Mouse (Mus musculus) CD8-positive naive resting alpha-beta T cell, adult 2 months (primary cell): ENCODE results near the gene Dclk3.

Source experiments
- DNase-seq, 2 experiments: peaks; one replicate each; pipeline ENCODE4 v3.0.0; 2022; ENCODE audit warnings: low read depth in 2 of 2, low spot score in 2 of 2

The Dclk3 gene

DNA sequence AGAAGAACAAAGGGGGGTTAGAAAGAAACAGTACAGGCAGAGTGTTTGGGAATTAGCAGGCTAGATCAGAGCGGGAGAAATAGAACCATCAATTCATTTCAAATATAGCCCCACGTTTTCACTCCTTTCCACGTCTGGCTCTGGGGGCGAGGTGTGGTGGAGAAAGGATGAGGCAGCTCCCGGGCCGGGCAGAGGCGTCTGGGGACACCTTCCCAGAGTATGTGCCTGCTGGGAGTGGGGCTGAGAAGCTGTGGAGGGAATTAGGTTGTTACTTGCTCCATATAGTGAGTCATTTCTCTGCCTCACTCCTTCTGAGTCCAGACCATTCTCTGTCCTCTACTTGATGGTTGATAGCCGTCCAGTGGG is 938 bp downstream of the Dclk3 start:
- no peak for DNase-seq

GRCm38 (mm10) chr9:111440446-111440845 is 1.6 kb downstream of the Dclk3 start:
- DNase-seq: no peak

DNA sequence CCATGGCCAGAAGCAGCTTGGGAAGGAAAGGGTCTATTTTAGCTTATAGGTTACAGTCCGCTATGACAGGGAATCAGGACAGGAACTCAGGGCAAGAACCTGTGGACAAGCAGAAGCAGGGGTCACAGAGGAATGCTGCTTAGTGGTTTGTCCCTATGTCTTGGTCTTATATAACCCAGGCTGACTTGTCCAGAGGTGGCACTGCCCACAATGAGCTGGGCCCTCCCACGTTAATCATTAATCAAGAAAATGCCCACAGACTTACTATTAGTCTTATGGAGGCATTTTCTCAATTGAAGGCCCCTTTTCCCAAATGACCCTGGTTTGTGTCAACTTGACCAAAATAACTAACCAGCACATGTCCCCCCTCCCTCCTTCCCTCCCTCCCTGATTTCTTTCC is 2.3 kb downstream of the Dclk3 start:
- no peak for DNase-seq

- DNase-seq: no peak
Measured at GRCm38 (mm10) chr9:111446204-111446603, 7.3 kb downstream of the Dclk3 start.

DNA sequence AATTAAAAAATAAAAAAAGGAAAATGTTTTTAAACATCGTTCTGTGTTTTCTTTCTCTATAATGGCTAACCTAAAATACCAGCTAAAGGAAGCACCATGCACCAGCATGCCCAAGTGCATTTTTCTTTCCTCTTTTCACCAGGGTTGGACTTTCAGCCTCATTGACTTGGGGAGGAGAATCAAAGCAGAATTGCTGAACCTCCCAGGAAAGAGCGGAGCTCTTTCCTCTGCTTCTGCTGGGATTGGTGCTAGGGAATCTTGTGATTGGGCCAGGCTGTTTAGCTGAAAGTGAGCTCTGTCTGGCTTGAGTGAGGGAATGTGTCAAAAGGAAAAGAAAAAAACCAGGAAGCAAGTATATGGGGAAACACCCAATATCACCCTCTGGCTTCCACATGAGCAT is 10.1 kb downstream of the Dclk3 start:
- no peak for DNase-seq

DNA sequence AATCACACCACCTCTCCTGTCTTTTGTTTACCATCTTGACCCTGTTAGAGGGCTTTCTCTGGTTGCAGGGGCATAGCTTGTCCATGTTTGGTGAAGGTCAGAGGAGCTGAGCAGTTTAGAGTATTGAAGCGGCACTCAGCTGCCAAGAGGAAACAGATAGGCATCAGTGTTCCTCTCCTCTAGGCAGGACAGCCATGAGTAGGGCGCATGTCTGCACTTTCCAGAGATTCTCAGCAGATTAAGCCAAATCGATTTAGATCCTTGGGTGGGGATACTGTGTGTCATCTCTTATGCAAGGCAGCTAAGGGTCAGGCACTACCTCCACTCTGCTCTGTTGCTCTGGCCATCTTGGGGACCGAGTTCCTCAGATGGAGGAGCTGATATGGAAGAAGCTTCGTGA is 11.0 kb downstream of the Dclk3 start:
- DNase-seq: no peak

- DNase-seq: no peak
Measured at GRCm38 (mm10) chr9:111450853-111451404, 12.0 kb downstream of the Dclk3 start.

GRCm38 (mm10) chr9:111453895-111454294 is 15.0 kb downstream of the Dclk3 start:
- no peak for DNase-seq

DNA sequence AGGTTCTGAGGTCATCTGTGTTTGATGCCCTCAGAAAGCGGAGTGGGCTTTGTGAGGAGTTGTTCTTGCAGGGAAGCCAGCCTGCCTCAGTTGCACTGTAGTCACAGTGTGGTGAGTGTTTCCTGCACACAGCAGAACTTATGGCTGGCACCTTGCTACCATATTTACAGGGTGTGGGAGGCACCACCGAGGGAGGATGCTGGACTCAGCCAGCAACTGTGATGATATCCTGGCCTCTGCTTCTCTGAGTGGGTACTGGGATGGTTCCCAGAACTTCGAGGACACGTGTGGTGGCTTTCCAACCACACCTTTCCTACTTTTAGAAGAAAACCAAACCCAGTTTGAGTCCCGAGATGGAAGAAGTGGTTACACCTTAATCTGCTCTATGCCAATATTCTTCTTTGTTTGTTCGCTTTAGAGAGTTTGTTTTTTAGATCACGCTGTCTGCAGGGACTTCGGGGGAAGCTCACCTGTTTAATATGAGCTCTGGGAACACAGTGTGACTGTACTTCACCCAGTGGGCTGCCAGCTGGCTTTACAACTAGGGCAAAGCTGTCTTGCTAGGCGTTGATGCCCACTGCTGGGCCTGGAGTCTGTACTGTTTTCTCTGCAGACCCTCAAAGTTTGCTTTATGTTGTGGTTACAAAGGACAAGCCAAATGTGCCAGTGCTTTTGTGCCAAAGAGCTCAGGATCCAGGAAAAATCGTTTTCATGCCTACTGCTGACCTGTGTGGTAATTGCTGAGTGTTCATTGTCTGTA is 18.5 kb downstream of the Dclk3 start:
- DNase-seq: no peak

GRCm38 (mm10) chr9:111457936-111458310 is 19.0 kb downstream of the Dclk3 start:
- DNase-seq: no peak

DNA sequence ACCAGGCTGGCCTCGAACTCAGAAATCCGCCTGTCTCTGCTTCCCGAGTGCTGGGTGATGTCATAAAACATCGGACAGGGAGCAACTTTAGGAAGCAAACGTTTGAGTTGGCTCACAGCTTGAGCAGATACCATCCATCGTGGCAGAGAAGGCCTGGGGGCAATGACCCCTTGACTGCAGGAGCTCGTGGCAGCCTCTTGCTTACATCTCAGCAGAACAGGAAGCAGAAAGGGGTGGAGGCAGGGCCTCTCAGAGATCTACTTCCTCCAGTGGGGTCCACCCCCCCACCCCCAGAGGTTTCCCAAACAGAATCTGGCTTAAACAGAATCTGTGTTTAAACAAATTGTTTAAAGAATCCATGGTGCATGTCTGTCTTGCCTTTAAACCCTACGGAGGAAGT is 20.6 kb downstream of the Dclk3 start:
- no peak for DNase-seq

DNA sequence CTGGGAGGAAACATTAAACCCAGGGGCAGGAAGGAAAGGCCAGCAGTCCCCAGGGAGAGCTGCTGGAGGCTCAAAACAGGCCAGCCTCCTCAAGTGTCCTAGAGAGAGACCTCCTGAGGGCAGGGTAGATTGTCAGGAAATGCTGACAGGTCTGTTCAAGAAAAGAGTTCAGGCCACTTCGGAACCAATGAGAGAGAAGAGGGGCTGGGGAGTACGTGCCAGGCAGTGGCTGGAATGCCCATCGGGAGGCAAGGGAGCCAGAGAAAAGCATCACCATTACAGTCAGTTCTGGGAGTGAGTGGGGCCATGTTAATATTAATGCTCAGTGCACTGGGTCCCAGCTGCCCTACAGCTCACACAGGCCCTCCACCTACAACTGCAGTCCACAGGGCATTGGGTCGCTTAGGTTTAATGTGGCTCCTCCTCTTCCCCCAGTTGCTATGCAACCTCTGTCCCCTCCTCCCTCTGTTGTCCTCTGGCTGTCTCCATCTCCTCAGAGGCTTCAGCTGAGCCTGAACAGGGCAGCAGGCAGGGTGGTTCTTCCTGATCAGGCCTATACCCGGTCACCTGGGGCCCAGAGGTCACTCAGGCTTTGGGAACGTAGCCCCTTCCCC is 21.4 kb downstream of the Dclk3 start:
- no peak for DNase-seq

DNA sequence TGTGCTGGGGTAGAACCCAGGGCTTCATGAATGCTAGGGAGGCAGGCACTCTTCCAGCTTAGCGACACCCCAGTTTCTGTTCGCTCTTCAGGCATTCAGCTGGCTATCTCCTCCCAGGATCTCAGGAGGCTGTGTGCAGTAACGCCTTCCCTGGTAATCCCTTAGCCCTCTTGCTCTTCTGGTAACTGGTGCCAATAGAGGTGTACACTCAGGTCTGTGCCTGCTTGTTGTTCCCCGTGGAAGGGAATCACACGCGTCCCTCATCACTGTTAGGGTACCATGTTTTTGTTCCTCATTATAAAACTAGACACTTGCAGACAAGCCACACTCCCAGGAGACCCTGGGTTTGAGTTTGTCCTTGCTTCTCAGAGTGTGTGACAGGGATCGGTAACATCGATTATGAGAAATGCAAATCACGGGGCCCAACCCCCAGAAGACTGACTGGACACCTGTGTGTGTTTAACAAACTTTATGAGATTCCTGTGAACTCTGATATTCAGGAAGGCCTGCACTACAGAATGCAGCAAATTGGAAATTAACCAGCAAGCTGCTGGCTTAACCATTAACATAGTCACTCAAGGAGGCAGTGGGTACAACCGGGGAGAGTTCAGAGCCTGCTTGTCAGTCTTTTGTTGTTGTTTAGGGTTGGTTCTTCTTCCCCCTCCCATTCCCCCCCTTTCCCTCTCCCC is 22.7 kb downstream of the Dclk3 start:
- DNase-seq: no peak

GRCm38 (mm10) chr9:111465666-111466065 is 26.8 kb downstream of the Dclk3 start:
- no peak for DNase-seq

DNA sequence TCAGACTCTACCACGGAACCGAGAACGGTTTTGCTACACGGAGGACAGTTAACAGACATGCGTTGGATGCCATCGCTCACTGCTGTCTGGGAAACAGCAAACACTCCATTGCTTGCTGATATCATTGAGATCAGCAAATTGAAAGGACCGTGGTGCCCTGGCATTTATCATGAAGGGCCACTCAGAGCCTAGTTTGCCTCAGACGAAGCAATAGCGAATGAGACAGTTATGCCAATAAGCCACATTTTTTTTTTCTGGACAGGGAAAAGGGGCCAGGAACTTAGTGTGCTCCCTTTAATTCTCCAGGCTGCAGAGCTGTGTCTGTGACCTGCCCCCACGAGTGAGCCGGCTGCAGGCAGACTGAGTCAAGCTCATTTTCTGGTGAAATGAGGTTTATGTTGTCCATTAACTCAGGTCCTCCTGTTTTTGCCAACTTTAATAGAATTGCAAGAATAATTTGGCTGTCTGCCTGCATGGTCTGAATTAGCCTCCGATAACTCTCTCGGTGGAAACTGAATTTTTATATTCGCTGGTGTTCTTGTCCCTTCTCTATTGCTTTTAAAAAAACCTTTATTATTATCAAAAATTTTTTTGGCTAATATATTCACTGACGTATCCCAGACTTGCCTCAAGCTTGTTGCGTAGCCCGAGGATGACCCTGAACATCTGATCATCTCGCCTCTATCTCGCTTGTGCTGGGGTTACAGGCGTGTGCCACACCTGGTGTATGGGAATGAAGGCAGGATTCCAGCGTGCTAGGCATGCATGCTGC is 35.0 kb downstream of the Dclk3 start:
- no peak for DNase-seq

GRCm38 (mm10) chr9:111474458-111474745 is 35.5 kb downstream of the Dclk3 start:
- no peak for DNase-seq

GRCm38 (mm10) chr9:111475281-111475680 is 36.4 kb downstream of the Dclk3 start:
- no peak for DNase-seq

DNA sequence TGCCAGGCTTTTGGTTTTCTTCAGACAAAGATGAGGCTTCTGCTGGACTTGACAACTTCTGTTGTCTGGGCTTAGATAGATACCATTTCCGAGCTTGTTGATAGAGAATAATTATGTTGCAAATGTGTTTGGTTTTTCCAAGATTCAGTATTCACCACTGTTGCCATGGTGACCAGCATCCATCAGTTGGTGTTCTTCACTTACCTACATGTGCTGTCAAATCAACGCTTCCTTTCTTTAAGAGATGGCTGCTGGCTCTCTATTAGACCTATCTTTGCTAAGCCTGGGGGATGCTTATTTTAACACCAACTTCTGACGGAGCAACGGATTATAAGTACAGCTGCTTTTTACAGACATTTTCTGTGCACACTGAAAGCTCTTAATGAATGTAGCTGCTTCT is 37.1 kb downstream of the Dclk3 start:
- no peak for DNase-seq

- DNase-seq: no peak
Measured at GRCm38 (mm10) chr9:111476479-111477016, 37.7 kb downstream of the Dclk3 start.

GRCm38 (mm10) chr9:111478853-111479490 is 40.1 kb downstream of the Dclk3 start:
- no peak for DNase-seq

DNA sequence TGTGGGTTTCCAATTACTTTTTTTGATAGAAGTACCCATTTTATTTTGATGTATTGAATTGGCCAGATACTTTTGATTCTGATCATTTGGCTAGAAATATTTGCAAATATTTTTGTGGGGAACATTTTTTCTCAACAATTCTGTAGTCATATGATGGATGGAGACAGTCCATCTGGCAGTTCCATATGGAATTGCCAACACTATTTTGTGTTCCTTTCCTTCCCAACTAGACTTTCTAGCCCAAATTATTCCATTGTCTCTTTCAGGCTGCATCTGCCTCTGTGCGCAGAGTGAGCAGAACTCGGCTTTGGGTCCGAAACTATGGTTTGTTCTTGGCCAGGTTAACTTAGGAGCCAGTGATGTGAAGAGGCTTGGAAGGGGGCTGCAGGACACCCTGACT is 42.1 kb downstream of the Dclk3 start:
- DNase-seq: no peak
